ENCODE assay signal across 8 mouse cellular contexts in the genomic region with DNA sequence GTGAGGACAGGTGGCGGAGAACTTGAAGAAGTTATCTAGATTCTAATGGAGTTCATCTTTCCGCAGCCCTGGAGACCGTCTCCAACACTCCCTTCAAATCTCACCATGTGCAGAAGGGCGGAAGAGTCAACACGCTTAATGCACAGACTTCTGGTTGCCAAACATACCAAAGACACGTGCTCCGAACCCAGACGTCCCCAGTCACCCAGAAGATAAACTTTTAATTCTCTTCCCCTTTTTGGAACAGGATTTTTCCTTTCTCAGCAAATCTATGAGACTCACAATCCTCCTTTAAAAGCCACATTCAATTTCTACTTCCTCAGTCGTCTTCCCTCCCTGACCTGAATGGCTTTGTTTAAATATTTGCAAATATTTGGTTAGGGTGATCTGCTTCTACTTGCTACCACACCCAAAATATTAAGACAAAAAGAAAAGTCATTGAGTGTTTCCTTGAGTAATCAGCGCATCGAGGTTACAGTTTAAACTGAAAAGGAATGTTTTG. TPM values are rescaled to one million over a fixed set of nuclear protein-coding genes. Genes with fewer than 3 reads are reported as not detected.
DNase-seq lines count a peak whose midpoint lies in the region; ATAC-seq and TF ChIP-seq lines count a peak whose summit lies in the region.

No protein-coding gene starts in this region.

- ATAC-seq in kidney, postnatal 0 days (replicated peaks; ENCODE audit: low FRiP score, low read depth): no peak
- ATAC-seq in forebrain, embryonic 13.5 days: no peak
- ATAC-seq in liver, embryonic 11.5 days (replicated peaks; ENCODE audit: low FRiP score): peak; percentile 37

- peaks cover 11% of the 10 kb centered on the region for H3K4me1 ChIP-seq in kidney, postnatal 0 days (replicated peaks; ENCODE audit: insufficient read depth, low read length)
- peaks cover 32% of the 10 kb centered on the region for H3K4me1 ChIP-seq in forebrain, embryonic 13.5 days
- peaks cover 25% of the 10 kb centered on the region for H3K4me1 ChIP-seq in liver, embryonic 11.5 days (replicated peaks; ENCODE audit: control insufficient read depth, insufficient read depth, low read length)
- H3K4me1 ChIP-seq in olfactory bulb, adult 2 months (ENCODE audit: control insufficient read depth, insufficient read depth, low read length): peaks cover 14% of the 10 kb centered on the region

- peak overlapping the region; percentile 28 for H3K27ac ChIP-seq in kidney, postnatal 0 days
- H3K27ac ChIP-seq in forebrain, embryonic 13.5 days: no peak overlapping the region
- H3K27ac ChIP-seq in liver, embryonic 11.5 days (ENCODE audit: low read depth, low read length): no peak overlapping the region
- no peak overlapping the region for H3K27ac ChIP-seq in olfactory bulb, adult 2 months (ENCODE audit: insufficient read depth, low read depth, low read length)

- peak; percentile 22 for DNase-seq in kidney, postnatal 0 days (ENCODE audit: low spot score)
- DNase-seq in kidney, adult 11 months: no peak
- DNase-seq in liver, embryonic 11.5 days (ENCODE audit: low spot score): no peak
- DNase-seq in ovary, adult 18-20 months (ENCODE audit: low spot score): no peak
- DNase-seq in thymus, postnatal 36 days: no peak
- no peak for DNase-seq in thymus, postnatal 0 days (ENCODE audit: low spot score)

- WGBS in kidney, postnatal 0 days: 19% methylated on average over 11 of the region's 11 CpGs
- WGBS in forebrain, embryonic 13.5 days: 21% methylated on average over 11 of the region's 11 CpGs
- WGBS in liver, embryonic 11.5 days: 16% methylated on average over 11 of the region's 11 CpGs
- 15% methylated on average over 11 of the region's 11 CpGs for WGBS in olfactory bulb, adult 2 months

- no peak for TF ChIP-seq CTCF in kidney, postnatal 0 days (IDR thresholded peaks at IDR 0.05; ENCODE audit: low read depth)
- TF ChIP-seq CTCF in olfactory bulb, adult 2 months (IDR thresholded peaks at IDR 0.05; ENCODE audit: insufficient read depth, low read depth, low read length): no peak

- peak overlapping the region; percentile 41 for H3K9ac ChIP-seq in kidney, postnatal 0 days (ENCODE audit: low read depth, low read length)
- peak overlapping the region; percentile 78 for H3K9ac ChIP-seq in forebrain, embryonic 13.5 days
- H3K9ac ChIP-seq in liver, embryonic 11.5 days (ENCODE audit: low read depth, low read length): peak overlapping the region; percentile 72

- peak overlapping the region; percentile 91 for H3K4me2 ChIP-seq in kidney, postnatal 0 days (ENCODE audit: low read length)
- H3K4me2 ChIP-seq in forebrain, embryonic 13.5 days: peak overlapping the region; percentile 90
- H3K4me2 ChIP-seq in liver, embryonic 11.5 days: peak overlapping the region; percentile 98

- H3K9me3 ChIP-seq in kidney, postnatal 0 days (replicated peaks; ENCODE audit: low read length): no peaks in the 10 kb centered on the region
- H3K9me3 ChIP-seq in forebrain, embryonic 13.5 days (replicated peaks): no peaks in the 10 kb centered on the region
- H3K9me3 ChIP-seq in liver, embryonic 11.5 days (ENCODE audit: control insufficient read depth, low read length): no peaks in the 10 kb centered on the region

- no peaks in the 10 kb centered on the region for H3K27me3 ChIP-seq in kidney, postnatal 0 days (ENCODE audit: insufficient read depth, low read length)
- no peaks in the 10 kb centered on the region for H3K27me3 ChIP-seq in forebrain, embryonic 13.5 days
- no peaks in the 10 kb centered on the region for H3K27me3 ChIP-seq in liver, embryonic 11.5 days (replicated peaks; ENCODE audit: control insufficient read depth, insufficient read depth, low read length)

- no peaks in the 10 kb centered on the region for H3K36me3 ChIP-seq in kidney, postnatal 0 days (ENCODE audit: insufficient read depth, low read length)
- H3K36me3 ChIP-seq in forebrain, embryonic 13.5 days (ENCODE audit: poor library complexity, severe bottlenecking): no peaks in the 10 kb centered on the region
- H3K36me3 ChIP-seq in liver, embryonic 11.5 days (ENCODE audit: control insufficient read depth, insufficient read depth, low read length): no peaks in the 10 kb centered on the region

- peak overlapping the region; percentile 83 for H3K4me3 ChIP-seq in kidney, postnatal 0 days (replicated peaks; ENCODE audit: low read depth, low read length)
- peak overlapping the region; percentile 83 for H3K4me3 ChIP-seq in forebrain, embryonic 13.5 days
- H3K4me3 ChIP-seq in liver, embryonic 11.5 days (ENCODE audit: low read depth, low read length): peak overlapping the region; percentile 91
- peak overlapping the region; percentile 94 for H3K4me3 ChIP-seq in olfactory bulb, adult 2 months (ENCODE audit: insufficient read depth, low read depth, low read length)

- TF ChIP-seq POLR2A in olfactory bulb, adult 2 months (IDR thresholded peaks at IDR 0.05; ENCODE audit: insufficient read depth, low read depth, low read length): no peak

RNA-seq across cellular contexts. Expression of a gene that starts 0.9 kb away (rescaled TPM):
- 13.3 and 15.7 TPM in 2 replicates for polyA plus RNA-seq in kidney, postnatal 0 days (2015; fragmentation: Nextera tagmentation; extraction: Ambion mirVana)
- 9.2 and 10.8 TPM in 2 replicates for polyA plus RNA-seq in forebrain, embryonic 13.5 days (2015; fragmentation: Nextera tagmentation; extraction: Ambion mirVana)
- 9.0 and 9.1 TPM in 2 replicates for polyA plus RNA-seq in liver, embryonic 11.5 days (2014; fragmentation: Nextera tagmentation; extraction: Ambion mirVana)
- not detected in 2 replicates for polyA plus RNA-seq in olfactory bulb, adult 2 months (2012; ENCODE audit: insufficient read depth, insufficient read length, low replicate concordance, missing spikeins)
- 7.4 and 10.9 TPM in 2 replicates for polyA plus RNA-seq in thymus, postnatal 0 days (2015; fragmentation: Nextera tagmentation; extraction: Ambion mirVana)
